Mouse (Mus musculus) layer of hippocampus, postnatal 25 days (tissue): Measurements from ENCODE around the gene Hoxd3. TPM values are rescaled to one million over a fixed set of nuclear protein-coding genes. Genes with fewer than 3 reads are reported as not detected.

Source experiments
- DNase-seq, 2 experiments: peaks; one replicate each; pipeline ENCODE4 v3.0.0; 2022; ENCODE audit warnings: mixed read lengths in 2 of 2, low spot score in 1 of 2; ENCODE audit errors: extremely low spot score in 1 of 2
- total RNA-seq, 2 experiments: library from RNA; stranded (reverse); gene quantifications; 2 replicates each; pipeline ENCODE4 v1.2.3; 2021

Hoxd3 gene
- total RNA-seq, 2 experiments from 2014 or later = not detected

- no peak for DNase-seq
These were observed 20.4 kb upstream of the Hoxd3 start, which contains the start of gene Hoxd10 for GRCm38 (mm10) chr2:74691022-74691951. Gene Hoxd10 (plus strand): TSS chr2:74691924.

DNA sequence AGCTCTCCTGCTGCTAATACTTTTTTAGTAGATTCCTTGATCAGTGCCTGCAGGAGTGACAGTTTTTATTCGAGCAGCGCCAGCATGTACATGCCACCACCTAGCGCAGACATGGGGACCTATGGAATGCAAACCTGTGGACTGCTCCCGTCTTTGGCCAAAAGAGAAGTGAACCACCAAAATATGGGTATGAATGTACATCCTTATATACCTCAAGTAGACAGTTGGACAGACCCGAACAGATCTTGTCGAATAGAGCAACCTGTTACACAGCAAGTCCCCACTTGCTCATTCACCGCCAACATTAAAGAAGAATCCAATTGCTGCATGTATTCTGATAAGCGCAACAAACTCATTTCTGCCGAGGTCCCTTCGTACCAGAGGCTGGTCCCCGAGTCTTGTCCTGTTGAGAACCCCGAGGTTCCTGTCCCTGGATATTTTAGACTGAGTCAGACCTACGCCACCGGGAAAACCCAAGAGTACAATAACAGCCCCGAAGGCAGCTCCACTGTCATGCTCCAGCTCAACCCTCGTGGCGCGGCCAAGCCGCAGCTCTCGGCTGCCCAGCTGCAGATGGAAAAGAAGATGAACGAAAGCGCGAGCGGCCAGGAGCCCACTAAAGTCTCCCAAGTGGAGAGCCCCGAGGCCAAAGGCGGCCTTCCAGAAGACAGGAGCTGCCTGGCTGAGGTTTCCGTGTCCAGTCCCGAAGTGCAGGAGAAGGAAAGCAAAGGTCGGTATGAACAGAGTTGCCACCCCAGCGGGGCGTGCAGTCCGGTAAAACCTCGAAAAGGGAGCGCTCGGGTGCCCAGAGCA is 19.5 kb upstream of the Hoxd3 start:
- DNase-seq = no peak

GRCm38 (mm10) chr2:74692808-74693431 is 18.8 kb upstream of the Hoxd3 start:
- no peak for DNase-seq

DNA sequence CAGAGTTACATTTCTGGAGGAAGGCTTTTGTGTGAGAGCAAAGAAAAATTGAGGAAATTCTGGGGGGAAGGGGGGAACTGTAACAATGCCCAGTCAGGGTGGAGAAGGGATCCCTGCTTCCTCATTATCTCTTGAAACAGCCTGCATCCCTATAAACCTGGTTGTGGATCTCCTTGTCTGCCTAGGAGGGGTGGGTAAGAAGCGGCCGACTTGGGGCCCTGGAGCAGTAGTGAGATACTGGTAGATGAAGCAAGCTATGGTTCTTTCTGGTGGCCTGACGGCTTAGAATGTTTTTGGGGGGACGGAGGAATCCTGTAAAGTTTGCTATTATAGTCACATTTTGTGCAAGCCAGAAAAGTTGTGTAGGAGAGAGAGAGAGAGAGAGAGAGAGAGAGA is 18.3 kb upstream of the Hoxd3 start:
- no peak for DNase-seq

- DNase-seq = no peak
These were observed 17.7 kb upstream of the Hoxd3 start for GRCm38 (mm10) chr2:74694066-74694465.

GRCm38 (mm10) chr2:74695383-74695782 is 16.3 kb upstream of the Hoxd3 start:
- no peak for DNase-seq

- DNase-seq = no peak
These were observed 15.8 kb upstream of the Hoxd3 start for GRCm38 (mm10) chr2:74695813-74696430.

- DNase-seq = no peak
These were observed 15.0 kb upstream of the Hoxd3 start for GRCm38 (mm10) chr2:74696442-74697335.

DNA sequence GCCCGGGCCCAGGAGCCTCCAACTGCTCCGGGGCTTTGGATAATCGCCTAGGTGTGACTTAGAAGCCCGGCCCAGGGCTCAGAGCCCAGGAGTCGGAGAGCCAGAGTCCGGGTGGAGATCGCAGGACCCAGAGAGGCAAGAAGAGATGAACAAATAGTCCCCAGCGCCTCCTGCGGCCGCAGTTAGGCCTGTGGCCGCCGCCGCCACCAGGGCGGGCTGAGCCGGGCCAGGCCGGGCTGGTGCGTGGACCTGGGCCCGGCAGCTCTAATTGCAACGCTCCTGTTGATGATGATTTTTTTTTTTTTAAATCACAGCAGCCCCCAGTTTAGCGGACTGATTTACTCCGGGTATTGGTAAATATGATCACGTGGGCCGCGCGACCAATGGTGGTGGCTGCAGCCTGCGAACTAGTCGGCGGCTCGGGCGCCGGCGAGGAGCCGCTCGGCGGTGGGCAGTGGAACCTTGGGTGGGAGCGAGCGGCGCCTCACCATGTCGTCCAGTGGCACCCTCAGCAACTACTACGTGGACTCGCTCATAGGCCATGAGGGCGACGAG is 14.1 kb upstream of the Hoxd3 start, which contains the start of gene Hoxd9:
Hoxd9 (plus strand) TSS at position 161 of the 555 bp plus-strand sequence.
- no peak for DNase-seq

DNA sequence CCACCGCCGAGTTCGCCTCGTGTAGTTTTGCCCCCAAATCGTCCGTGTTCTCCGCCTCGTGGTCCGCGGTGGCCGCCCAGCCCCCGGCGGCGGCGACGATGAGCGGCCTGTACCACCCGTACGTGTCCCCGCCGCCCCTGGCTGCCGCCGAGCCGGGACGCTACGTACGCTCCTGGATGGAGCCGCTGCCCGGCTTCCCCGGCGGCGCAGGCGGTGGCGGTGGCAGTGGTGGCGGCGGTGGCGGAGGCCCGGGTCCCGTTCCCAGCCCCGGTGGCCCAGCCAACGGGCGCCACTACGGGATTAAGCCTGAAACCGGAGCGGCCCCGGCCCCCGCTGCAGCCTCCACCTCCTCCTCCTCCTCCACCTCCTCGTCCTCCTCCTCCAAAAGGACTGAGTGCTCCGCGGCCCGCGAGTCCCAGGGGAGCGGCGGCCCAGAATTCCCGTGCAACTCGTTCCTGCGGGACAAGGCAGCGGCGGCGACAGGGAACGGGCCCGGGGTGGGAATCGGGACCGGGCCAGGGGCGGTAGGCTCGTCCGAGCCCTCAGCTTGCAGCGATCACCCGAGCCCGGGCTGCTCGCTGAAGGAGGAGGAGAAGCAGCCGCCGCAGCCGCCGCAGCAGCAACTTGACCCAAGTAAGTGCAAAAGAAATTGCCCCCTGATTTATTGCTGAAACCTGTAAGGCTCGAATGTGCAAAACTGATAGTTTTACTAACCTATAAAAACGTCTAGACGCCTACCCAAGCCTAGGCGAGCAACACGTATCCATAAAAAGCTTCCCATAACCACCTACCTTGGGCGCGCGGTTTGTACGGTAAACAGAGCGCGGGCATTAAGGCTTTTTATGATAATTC is 13.3 kb upstream of the Hoxd3 start:
- no peak for DNase-seq

GRCm38 (mm10) chr2:74699053-74699430 is 12.7 kb upstream of the Hoxd3 start:
- DNase-seq = no peak

DNA sequence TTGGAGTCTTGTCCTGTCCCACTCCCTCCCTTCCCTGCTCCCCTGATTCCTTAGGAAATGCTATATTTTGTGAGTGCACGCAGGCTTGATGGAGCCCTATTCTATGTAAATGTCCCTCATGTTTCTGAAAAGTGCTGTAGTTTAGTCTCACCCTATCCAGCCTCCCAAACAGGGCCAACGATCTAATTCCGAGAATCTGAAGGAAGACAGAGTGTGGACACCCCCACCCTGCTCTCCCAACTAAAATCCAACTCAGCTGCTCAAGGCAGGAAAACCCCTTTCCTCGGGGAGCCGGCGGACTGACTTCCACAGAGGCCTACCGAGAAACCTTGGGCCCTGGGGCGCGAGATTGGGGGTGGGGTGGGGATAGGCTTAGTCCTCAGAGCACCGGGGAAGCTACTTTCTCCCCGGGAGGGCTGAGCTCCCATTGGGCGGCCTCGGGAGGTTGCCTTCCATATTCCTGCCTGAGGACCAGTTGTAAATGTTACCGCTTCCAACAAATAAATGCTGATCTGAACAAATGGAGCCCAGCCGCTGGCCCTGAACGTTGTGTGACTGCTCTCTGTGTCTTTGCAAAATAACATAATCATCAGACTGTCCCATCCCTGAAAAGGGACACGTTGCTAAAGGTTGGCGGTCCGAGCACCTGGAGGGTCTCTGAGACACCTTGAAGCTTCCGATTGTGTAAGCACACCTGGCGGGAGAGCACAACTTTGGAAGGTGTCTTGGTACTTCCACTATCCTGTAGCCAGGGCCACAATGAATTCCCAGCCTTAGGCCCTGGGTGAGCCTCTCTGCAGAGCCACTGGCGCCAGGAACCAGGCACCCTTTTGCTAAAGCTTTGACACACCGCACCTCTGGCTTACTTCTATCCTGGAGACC is 11.8 kb upstream of the Hoxd3 start:
- no peak for DNase-seq

DNA sequence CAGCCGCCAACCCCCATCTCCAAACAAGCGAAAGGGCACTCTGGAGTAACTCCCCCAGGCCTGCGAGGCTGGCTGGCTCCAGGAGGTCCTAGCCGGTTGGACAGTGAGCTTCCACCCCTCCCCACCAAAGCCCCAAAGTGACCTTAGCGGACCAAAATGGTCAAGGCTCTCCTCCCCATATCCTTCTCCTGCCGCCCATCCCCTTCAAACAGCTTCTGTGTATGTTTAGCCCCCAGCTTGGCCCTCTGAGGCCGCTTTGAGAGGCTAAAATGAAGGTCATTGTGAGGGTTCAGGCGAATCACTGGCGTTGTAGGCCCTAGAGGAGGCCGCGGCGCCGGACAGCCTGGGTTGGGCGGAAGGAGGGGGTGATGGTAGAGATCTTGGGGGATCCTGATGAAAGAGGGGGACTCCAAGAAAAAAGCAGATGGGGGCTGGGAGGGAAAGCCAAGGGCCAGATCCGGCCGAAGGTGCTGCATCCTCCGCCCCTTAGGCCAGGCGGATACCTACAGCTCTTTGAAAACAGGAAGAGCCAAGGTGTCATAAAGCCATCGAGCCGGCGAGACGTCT is 11.1 kb upstream of the Hoxd3 start:
- DNase-seq = no peak

- peak; percentile 68 to 94 for DNase-seq
These were observed 9.5 kb upstream of the Hoxd3 start for GRCm38 (mm10) chr2:74701949-74702819.

DNA sequence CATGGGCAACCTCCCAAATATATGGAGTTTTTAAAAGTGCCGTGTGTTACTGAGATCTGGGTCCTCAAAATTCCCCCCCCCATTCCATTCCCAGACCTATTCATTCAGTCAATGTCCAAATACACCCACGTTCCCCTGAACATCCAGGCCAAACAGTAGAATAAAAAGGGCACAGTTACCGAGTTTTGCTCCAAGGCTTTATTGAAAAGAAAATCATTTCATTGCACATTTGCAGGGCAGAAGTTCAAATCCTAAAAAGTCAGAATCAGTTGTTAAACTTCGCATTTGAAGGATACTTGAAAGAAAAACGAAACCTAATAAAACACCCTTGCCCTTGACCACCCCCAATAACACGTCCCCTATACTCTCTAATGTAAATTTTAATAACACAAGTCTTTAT is 8.9 kb upstream of the Hoxd3 start:
- no peak for DNase-seq

DNA sequence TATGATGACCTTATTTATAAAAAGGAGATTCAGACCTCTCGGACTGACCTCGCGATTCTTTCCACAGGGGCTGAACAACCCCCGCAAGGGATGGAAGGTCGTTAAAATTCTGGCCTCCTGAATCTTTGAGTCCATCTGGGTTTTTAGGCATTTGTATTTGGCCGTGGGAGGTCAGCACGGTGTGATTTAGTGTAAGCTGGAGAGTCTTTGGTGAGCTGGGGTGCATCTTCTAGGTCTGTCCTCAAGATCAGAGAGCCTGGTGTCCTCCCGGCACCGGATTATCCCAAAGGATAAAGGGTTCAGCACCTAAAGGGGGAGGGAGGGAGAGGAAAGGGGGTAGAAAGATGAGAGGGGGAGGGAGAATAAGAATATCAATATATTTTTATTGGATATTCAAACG is 8.4 kb upstream of the Hoxd3 start:
- DNase-seq = no peak
